Mouse (Mus musculus): ENCODE results near the gene Oprm1.

Oprm1 gene

DNA sequence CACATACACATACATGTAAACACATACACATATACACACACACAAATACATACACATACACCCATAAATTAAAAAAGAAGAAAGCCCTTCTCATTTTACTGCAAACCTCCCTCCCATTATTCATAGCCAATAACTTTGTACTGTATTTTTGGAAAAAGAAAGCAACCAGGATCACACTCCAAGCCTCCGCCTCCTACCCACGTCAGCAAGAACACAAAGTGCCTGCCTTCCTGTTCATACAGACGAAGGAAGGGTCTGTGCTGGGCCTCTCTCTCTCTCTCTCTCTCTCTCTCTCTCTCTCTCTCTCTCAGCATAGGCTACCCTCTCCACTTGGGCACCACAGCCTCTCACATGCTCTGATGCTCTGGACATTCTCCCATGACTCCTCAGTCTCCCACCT lies 137.5 kb downstream of the Oprm1 start:
- DNase-seq (ENCODE audit: low spot score in 2 of 2): no peak

DNA sequence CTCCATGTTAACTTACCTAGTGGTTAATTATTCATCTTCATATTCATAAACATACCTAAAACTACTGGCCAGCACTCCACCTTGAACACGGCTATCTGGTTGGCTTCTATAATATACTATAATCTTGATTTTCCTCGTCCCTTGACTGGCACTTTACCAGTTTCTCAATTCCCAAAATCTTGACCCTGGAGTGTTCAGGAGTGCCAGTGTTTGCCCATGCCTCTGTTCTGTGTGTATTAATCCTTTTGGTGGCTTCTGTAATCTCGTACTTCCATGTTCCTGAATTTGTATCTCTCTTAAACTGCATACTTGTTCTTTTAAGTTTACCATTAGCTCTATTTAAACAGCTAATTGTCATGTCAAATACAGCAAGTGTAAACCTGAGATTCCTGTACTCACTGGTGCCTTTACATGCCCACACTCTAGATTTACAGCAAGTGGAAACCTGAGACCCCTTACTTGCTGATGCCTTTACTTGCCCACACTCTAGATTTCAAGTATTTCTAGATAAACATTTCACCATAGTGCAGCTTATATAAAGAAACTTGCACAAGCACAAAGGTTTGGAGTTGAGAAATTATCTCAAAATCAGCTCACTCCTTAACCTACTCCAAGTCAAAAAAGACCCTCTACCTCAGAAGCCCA lies 138.5 kb downstream of the Oprm1 start:
- no peak for DNase-seq (ENCODE audit: low spot score in 2 of 2)

- no peak for DNase-seq (ENCODE audit: low spot score in 2 of 2)
These were observed 141.8 kb downstream of the Oprm1 start for GRCm38 (mm10) chr10:6900126-6900525.

DNA sequence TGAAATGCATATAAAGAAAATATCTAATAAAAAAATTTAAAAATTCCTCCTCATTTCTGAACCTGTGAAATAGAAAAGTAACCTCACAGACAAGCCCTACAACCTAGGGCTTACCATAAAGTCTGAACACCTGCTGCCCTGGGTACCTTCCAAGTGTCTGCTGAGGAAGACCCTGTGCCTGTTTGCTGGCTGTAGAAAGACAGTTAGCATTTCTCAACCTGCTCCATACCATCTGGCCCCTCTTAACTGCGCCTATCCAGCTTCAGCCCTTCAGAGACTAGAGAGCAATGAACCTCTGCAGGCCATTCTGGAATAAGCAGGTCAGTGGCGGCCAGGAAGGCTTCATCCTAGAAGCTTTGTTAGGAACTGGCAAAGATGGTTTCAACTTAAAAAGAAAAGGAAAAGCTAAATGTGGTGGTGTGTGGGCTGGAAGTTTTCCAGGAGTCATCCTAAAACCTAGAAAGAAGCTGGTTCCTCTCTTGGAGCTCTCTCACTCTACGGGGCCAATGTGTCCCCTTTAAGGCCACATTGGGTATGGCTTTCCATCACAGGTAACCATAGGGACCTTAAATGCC lies 143.6 kb downstream of the Oprm1 start:
- DNase-seq (ENCODE audit: low spot score in 2 of 2): no peak

DNA sequence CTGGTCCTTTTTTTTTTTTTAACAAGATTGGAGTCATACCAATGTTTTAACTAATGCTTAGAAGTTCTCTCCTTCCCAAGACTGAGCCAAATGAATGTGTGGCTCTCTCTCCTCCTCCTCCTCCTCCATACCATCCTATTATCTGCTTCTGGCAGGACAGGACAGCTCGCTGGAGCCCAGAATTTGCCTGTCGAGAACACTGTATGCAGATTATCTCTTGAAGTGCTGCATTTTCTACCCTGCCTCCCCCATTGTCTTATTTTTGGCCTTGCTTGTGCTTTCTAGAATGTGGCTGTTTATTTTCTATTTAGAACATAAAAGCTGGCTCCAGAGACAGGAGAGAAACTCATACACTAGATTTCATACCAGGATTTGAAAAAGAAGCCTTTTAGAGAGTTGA lies 151.5 kb downstream of the Oprm1 start:
- no peak for DNase-seq (ENCODE audit: low spot score in 2 of 2)

GRCm38 (mm10) chr10:6915991-6916390 lies 157.7 kb downstream of the Oprm1 start:
- no peak for DNase-seq (ENCODE audit: low spot score in 2 of 2)

GRCm38 (mm10) chr10:6916545-6917257 lies 158.4 kb downstream of the Oprm1 start:
- DNase-seq (ENCODE audit: low spot score in 2 of 2): peak; percentile 45 to 69

GRCm38 (mm10) chr10:6926724-6927123 lies 168.4 kb downstream of the Oprm1 start:
- DNase-seq (ENCODE audit: low spot score in 2 of 2): no peak

DNA sequence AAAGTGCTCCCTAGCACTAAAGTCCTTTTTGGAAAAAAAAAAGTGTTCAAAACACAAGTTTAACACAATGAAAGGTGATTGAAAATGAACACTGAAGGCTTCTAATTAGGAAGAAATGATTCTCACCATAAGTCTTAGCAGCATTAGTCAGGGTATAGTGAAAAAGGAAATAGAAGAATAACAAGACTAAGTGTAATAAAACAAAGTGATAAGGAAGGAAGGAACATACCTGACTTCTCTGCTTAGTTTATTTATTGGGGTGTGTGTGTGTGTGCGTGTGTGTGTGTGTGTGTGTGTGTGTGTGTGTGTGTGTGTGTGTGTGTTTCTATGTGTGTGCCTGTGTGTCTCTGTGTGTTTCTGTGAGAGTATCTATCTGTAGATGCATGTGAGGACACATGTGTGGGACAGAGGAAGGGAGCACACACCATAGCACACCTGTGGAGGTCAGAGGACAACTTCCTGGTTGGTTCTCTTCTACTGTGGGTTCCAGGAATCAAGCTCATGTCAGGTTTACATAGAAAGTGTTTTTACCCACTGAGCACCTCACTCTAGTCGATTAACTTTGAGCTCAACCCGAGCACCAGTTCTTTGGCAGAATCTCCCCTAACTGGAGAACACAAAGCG lies 169.4 kb downstream of the Oprm1 start:
- DNase-seq (ENCODE audit: low spot score in 2 of 2): no peak

- no peak for DNase-seq (ENCODE audit: low spot score in 2 of 2)
These were observed 170.6 kb downstream of the Oprm1 start for GRCm38 (mm10) chr10:6928905-6929304.

DNA sequence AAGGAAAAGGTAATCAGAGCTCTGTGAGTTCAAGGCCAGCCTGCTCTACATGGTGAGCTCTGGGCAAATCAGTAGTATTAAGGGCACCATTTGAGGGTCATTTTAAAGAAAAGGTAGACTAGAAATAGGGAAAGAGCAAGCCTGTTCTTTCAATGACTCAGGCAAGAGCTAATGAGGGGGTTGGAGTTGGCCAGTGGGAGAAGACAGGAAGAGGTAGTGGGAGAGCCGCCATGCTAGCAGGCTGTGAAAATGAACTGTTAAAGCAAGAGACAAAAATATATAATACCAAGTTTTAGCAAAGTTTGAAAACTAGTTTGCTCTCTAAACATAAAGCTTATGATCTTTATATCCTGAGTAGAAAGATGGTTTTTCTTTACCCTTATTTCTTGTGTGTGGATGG lies 172.1 kb downstream of the Oprm1 start:
- DNase-seq (ENCODE audit: low spot score in 2 of 2): no peak

DNA sequence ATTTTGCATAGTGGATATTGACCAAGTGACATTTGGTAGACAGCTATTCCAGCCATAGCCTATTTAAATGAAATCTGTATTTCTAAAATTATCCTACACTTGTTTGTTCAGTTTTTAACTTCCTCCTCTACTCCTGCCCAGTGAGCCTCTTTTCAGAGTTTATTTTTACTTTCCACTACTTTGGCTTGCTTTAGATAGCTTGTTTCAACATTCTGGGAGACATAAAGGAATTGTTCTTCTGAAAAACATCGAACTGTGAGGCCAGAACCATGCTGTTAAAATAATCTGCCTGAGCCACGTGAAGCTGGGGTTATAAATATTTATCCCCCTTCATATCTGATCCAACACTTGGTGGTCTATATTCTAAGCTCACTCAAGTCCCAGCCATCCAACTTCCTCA lies 172.6 kb downstream of the Oprm1 start:
- no peak for DNase-seq (ENCODE audit: low spot score in 2 of 2)

GRCm38 (mm10) chr10:6934776-6935175 lies 176.5 kb downstream of the Oprm1 start:
- DNase-seq (ENCODE audit: low spot score in 2 of 2): no peak

DNA sequence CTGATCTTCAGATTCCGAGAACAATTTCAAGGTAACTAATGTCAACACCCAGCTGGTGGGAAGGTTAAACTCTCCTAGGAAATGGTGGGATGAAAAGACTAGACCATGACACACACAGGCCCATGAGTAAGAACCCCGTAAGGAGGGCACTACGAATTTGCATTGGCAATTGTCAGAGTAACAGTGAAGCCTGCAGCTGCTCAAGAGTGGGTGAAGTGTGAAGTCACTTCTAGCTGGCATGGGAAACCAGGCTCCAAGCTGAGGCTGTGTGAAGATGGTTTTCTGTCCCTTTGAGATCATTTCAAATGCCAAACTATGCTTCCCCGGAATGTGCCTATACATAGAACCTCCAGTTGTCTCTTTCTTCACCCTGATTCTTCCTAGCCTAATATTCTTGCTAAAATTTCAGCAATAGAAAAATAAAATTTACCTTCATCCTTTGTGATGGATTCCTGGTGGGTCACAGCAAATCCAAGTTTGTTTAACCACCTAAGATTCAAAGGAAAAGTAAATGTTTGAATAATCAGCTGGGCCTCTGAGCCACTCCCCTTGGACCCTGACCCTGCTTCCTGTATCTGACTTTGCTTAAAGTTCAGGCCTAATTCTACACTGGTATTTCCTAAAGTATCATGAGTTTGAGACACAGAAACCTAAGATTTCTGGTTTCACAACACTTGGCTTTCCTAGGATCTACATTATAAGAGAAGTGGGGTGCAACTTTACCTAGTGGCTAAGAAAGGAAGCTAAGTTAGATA lies 178.5 kb downstream of the Oprm1 start:
- DNase-seq (ENCODE audit: low spot score in 2 of 2): peak; percentile 28 to 54

DNA sequence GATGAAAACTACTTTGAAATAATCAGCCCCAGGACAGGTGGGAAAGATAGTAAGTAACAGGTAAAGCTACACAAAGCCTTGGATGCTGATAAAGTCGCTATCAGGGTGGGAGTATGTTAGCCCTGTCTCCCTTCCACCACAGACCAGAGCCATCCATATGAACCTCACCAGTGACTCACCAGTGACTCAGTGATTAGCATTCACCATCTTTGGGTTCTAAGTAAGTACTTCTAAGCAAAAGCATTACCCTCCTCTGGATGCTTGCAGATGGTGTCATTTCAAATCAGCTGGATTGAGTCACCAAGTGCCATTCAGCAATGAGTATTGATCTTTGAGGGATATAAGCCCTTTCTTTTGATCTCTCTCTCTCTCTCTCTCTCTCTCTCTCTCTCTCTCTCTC lies 194.8 kb downstream of the Oprm1 start:
- no peak for DNase-seq (ENCODE audit: low spot score in 2 of 2)

DNA sequence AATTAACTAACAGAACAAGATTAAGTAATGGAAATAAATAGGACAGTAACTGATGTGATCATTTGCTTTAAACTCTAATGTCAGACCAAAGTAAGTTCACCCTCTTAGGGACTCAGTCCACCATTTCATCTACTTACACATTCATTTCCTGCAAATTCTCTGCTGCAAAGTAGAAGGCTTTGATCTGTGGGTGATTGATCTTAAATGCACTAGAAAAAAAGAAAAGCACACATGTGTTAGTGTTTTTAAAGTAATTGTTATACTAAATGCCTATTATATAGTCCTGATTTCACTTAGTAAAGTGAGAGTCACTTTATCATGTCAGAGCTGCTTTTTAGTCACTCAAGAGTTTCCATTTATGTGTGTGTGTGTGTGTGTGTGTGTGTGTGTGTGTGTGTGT lies 196.2 kb downstream of the Oprm1 start:
- no peak for DNase-seq (ENCODE audit: low spot score in 2 of 2)

DNA sequence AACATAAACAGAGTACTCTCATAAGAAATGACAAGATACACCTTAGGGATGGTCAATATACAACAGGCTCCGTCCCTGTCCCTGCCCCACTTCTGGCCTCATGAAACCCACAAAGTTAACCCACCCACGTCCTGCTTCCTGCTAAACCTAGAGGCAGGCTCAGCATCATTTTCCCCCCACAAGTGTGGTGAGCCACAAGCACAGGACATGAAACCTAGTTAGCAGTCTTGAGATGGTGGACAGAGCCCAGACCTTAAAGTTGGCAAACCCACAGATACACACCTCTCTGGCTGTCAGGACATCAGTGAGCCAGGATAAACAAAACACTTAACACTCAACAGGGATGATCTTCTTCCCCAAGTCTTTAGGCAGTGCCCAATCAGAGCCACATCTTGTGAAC lies 198.1 kb downstream of the Oprm1 start:
- DNase-seq (ENCODE audit: low spot score in 2 of 2): no peak

GRCm38 (mm10) chr10:6958791-6959190 lies 200.5 kb downstream of the Oprm1 start:
- DNase-seq (ENCODE audit: low spot score in 2 of 2): no peak

- DNase-seq (ENCODE audit: low spot score in 2 of 2): no peak
These were observed 209.4 kb downstream of the Oprm1 start for GRCm38 (mm10) chr10:6967588-6968242.

DNA sequence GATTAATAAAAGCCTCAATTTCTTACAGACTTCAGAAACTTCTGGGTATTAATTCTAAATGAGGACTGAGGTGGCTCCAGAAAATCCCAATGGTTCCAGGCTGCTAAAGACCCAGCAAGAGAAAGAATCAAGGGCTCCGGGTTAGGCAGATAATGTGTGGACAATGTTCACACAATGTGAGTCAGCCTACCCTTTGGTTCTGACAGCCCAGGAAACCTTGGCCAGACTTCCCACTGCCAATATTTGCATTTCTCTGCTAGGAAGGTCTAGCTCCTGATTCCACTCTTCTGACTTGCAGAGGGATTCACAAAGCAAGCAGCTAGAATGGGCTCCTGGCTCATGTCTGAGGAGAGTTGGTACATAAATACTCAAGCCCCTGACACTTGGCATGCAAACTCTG lies 210.0 kb downstream of the Oprm1 start:
- DNase-seq (ENCODE audit: low spot score in 2 of 2): no peak

DNA sequence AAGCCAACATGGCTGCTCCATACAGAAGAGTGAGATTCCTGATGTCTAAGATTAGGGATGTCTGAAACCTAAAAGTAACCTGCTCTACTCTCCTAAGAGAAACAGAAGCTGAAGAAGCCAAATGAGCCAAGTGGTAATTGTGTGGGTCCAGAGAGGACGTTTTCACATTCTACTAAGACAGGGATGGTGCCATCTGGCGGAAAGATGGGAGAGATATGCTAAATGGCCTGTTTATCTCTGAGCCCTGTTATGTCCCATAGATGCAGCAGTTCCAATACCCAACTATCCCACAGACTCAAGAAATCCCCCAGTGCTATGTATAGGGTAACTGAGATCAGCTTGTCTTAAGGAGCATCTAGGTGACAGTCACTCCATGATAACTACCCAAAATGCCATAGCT lies 219.5 kb downstream of the Oprm1 start:
- no peak for DNase-seq (ENCODE audit: low spot score in 2 of 2)

DNA sequence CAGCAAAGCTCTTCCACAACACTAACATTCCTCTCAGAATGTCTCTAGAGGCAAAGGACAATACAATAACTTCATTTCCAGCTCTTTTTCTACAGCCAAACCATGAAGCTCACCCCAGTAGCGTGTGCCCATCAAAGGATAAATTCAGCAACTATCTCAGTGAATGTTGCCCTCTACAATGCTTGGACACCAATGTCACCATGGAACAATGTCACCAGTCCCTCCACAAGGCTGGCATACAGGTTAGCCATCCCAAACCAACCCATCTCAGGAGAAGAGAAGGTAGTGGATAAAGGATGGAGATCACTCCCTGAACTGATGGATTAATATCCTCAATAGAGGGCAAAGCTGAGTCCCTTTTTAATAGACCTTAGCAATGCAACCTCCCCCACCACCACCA lies 220.4 kb downstream of the Oprm1 start:
- no peak for DNase-seq (ENCODE audit: low spot score in 2 of 2)
